Mouse (Mus musculus) olfactory bulb, adult 2 months (tissue): ENCODE measurements around the gene Cry1.

Source experiments
- CTCF ChIP-seq: fragments of 200-500 bp; IDR thresholded peaks from 2 replicates; pipeline ENCODE4 v1.5.1; 2012; ENCODE audit warnings: low read depth, mild to moderate bottlenecking, low read length, moderate library complexity; ENCODE audit not compliant: insufficient read depth
- POLR2A ChIP-seq: fragments of 200-500 bp; IDR thresholded peaks from 2 replicates; pipeline ENCODE4 v1.6.1; 2012; ENCODE audit warnings: mild to moderate bottlenecking, low read depth, low read length, moderate library complexity; ENCODE audit not compliant: insufficient read depth

GRCm38 (mm10) chr10:85183619-85184018, 1.2 kb downstream of the Cry1 start:
- TF ChIP-seq POLR2A (no peak), CTCF (no peak)
